Mouse (Mus musculus) adrenal gland, adult 18-20 months (tissue): ENCODE measurements around the gene Mcam. TPM values are rescaled to one million over a fixed set of nuclear protein-coding genes. Genes with fewer than 3 reads are reported as not detected.

Source experiments
- DNase-seq, 2 experiments: peaks; one replicate each; pipeline ENCODE4 v3.0.0; 2021 to 2022; ENCODE audit warnings: low spot score in 2 of 2
- total RNA-seq, 2 experiments: library from RNA; stranded (reverse); gene quantifications; 1 replicate in 1 of 2; 2 replicates in 1 of 2; pipeline ENCODE4 v1.2.3; 2021

The Mcam gene
- total RNA-seq, 2 experiments from 2014 or later = 24.2 to 90.7 TPM

GRCm38 (mm10) chr9:44134851-44135730 lies 822 bp downstream of the Mcam start:
- DNase-seq = peak in 1 of 2 experiments; percentile 64

DNA sequence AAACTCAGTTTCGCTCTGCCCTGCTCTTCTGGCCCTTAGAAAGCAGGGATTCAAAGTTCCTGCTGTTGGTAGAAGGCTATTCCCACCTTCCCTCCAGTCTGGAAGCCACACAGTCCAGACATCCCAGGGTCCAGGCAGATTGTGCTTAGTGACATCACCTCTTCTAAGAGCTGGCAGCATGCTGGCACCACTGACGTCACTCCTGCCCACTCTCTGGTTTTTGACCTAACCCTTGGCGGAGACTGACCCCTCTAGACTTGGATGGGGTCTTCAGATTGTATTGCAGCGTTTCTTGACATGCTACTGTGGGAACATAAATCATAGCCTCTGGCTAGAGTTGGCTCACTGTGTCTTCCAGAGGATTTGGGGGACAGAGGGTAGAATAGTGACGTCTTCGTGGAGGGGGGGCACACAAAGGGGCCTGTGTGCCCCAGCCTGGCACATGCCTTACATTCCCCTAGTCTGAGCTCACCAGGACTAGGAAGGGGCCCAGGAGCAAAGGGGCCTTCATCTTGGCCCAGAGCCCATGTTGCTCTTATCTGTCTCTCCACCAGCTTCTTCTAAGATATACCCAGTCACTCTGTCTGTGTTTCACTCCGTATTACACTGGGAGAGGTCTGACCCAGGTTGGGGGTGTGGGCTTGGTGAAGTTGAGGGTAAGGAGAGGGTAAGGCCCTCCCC lies 1.6 kb downstream of the Mcam start:
- no peak for DNase-seq

- no peak for DNase-seq
Observed at GRCm38 (mm10) chr9:44137846-44138245, 3.6 kb downstream of the Mcam start.

DNA sequence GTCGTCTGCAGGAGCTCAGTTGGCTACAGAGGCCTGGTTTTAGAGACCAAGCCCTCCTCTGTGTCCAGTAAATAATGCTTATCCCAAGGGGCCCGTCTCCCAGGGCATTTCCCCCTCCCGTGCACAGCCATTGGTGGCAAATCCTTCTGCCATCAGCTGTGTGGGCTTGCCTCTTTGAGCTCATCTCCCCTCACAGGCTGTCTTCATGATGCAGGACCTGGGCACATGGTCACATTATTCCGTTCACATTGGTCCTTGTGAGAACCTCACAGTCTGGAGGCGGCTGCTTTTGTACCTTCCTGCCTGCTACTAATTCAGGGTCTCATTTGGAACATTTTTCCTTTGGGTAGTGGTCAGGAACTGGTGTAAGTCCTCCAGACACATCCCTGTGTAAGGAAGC lies 7.7 kb downstream of the Mcam start:
- no peak for DNase-seq

GRCm38 (mm10) chr9:44143421-44143820 lies 9.2 kb downstream of the Mcam start:
- DNase-seq = no peak

GRCm38 (mm10) chr9:44144023-44144717 lies 9.9 kb downstream of the Mcam start:
- no peak for DNase-seq

DNA sequence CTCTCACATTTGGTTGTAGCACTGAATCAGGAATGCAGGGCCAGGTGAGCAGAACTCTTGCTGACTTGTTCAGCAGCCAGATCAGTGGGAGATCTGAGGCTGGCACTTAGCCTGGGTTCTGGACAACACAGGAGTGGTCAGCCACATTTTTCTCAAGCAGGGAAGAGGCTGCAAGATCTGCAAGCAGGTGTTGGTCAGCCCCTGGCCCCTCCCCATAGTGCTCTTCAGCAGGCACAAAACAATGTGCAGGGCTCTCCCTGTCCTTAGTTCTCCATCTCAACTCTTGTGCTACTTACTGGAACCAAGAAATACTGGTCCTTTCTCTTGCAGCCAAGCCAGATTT lies 10.4 kb downstream of the Mcam start:
- DNase-seq = no peak

- no peak for DNase-seq
Observed at GRCm38 (mm10) chr9:44147290-44147689, 13.0 kb downstream of the Mcam start.

DNA sequence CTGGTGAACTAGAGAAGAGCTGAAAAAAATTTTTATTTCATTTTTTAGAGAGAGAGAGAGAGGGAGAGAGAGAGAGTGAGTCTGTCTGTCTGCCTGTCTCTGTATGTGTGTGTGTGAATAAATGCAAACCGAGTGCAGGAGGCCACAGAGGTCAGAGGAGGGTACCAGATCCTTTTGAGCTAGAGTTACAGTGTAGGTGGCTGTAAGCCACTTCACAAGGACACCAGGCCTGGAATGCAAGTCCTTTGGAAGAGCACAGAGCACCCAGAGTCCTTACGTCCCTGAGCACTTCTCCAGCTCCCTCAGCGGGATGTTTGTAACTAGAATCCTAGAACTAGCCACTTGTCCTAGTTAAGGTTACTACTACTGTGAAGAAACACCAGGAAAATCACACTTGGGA lies 25.6 kb downstream of the Mcam start:
- no peak for DNase-seq

- no peak for DNase-seq
Observed at GRCm38 (mm10) chr9:44168931-44169330, 34.7 kb downstream of the Mcam start.

DNA sequence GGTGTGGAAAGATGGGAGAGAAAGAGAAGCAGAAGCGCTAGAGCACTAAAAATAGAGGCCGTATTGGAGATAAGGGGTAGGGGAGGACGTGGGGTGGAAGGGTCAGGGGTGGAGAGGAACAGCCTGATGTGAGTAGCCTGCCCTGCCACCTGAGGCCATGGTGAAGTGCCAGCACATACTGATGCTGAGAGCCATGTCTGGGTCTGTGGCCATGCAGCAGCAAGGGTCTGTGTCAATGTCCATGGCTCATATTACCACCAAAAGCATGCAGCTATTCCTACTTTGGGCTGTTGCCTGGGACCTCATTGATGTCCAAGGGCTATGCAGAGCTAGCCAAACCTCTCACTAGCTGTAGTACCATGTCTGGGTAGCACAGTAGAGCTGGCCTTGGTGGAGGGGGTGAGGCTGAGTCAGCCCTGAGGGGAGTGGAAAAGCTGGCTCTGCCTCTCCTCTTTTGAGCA lies 36.5 kb downstream of the Mcam start:
- peak in 1 of 2 experiments; percentile 42 for DNase-seq

DNA sequence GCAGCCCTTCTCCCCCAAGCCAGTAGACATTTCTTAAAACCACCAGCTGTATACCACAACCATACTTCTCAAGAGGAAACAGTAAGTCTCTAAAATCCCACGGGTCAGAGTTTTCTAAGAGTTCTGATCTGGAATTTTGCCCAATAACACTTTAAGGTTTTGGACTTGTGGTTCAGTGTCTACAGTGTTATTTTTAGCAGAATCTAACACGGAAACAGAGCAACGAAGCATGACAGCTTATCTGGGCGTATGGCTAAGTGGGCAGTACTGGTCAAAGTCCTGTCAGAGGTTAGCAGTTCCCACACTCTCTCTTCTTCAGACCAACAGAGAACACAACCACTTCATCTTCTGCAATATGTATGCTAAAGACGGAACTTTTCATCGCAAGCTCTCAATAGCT lies 41.3 kb downstream of the Mcam start:
- no peak for DNase-seq

DNA sequence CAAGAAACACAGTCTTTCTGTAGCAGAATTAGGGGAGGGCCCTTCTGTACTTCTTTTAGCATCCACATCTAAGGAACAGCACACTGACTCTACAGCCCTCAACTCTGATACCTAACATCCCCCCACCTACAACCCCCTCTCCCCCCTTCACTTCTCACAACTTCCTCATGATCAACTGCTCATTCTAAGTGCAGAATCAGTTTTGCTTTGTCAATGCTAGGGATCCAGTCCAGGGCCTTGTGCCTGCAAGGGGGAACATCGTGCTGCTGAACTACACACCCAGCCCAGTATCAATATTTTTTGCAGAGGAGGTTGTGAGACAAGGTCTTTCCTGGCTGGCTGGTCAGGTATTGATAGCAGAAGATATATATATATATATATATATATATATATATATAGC lies 41.7 kb downstream of the Mcam start:
- no peak for DNase-seq

DNA sequence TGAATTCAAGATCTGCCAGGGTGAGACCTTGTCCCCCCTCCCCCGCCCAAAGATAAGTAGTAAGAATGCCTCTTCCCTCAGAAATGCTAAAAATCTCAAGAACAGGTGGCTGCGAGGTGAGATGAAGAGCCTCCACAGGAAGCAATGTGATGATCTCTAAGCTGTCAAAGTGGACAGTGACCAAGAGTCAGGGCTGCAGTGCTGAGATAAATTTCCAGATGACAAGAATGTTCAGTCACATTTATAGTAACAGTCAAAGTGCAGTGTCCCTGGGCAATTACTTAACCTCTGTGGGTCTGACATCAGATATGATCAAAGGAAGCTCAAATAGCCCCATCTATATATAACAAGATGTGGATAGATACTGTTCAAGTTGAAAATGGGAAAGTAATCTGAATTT lies 43.1 kb downstream of the Mcam start:
- DNase-seq = no peak

- no peak for DNase-seq
Observed at GRCm38 (mm10) chr9:44178389-44178788, 44.1 kb downstream of the Mcam start.

- DNase-seq = no peak
Observed at GRCm38 (mm10) chr9:44178811-44179210, 44.5 kb downstream of the Mcam start.

DNA sequence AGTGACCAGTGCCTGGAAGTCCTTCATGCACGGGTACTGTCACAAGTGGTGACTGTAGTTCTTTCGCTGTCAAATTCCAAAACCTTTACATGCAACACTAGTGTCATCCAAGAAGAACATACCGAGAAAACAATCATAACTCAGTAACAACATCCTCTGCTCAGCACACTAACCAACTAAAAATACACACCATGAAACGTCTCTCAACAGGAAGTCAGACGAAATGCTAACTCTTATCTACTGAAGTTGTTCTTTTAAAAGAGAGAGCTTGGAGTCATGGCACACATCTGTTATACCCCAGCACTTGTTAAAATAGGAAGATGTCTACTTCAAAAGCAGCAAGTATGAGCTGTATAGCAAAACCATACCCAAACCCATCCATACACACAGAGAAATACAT lies 47.3 kb downstream of the Mcam start:
- DNase-seq = no peak

DNA sequence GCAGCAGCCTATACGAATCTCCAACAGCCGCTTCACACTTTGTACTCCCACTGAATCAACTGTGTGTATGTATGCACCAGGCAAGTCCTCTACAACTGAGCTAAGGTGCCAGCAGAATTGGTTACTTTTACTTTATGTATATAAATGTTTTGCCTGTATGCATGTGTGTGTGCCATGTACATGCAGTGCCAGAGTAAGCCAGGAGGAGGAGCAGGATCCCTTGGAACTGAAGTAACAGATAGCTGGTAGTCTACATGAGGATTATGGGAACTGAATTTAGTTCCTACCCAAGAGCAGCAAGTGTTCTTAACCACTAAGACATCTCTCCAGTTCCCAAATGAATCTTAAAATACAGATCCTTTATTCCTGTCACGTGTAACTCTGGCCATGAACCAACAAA lies 48.0 kb downstream of the Mcam start:
- peak in 1 of 2 experiments; percentile 45 for DNase-seq

- no peak for DNase-seq
Observed at GRCm38 (mm10) chr9:44188223-44188622, 54.0 kb downstream of the Mcam start.

GRCm38 (mm10) chr9:44191166-44191565 lies 56.9 kb downstream of the Mcam start:
- no peak for DNase-seq

DNA sequence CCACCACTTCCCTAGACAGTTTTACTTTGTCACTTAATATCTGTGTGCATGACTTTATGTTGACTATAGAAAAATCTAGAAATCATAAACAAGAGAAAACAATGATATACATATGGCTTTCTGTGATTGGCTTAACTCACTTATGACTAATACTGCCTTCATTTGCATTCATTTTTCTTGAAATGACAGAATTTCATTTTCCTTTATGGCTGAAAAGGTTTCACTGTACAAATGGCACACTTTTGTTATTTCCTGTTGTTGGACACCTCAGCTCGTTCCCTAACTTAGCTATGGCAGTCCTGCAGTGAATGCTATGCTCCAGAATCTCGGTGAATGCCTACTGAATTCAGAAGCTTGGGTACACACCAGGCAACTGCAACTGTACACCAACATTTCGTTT lies 58.0 kb downstream of the Mcam start:
- DNase-seq = no peak
